Mouse (Mus musculus): ENCODE measurements at regions not wholly inside any gene's neighbourhood (a gene's known extent, or its start where the extent isn't known, plus 50 kb on each side); places are given as distances from the start of the nearest gene placed in this dataset.

- Histone ChIP-seq H3K4me2 (ENCODE audit: low read length) (no peak overlapping the region), H3K36me3 (ENCODE audit: control insufficient read depth, insufficient read depth, low read length) (no peaks in the 10 kb centered on the region), H3K4me1 (ENCODE audit: control insufficient read depth, insufficient read depth, low read depth, low read length) (no peaks in the 10 kb centered on the region), H3K27me3 (replicated peaks; ENCODE audit: control insufficient read depth, insufficient read depth, low read length) (no peaks in the 10 kb centered on the region), H3K9ac (ENCODE audit: low read depth, low read length) (no peak overlapping the region), H3K9me3 (ENCODE audit: control insufficient read depth, low read length) (no peaks in the 10 kb centered on the region), H3K4me3 (ENCODE audit: low read length) (no peak overlapping the region), H3K27ac (ENCODE audit: low read depth, low read length) (no peak overlapping the region)
- 35% methylated on average over 8 of the region's 8 CpGs for WGBS
- no peak for ATAC-seq
Observed at GRCm38 (mm10) chr2:51327081-51327480, 178.2 kb upstream of the Rnd3 start.

GRCm38 (mm10) chr2:51321676-51322075, 172.8 kb upstream of the Rnd3 start:
- H3K4me1 ChIP-seq (ENCODE audit: control insufficient read depth, insufficient read depth, low read depth, low read length), result no peaks in the 10 kb centered on the region
- WGBS, result 76% methylated on average over 5 of the region's 5 CpGs
- peaks cover 3% of the 10 kb centered on the region; the same call in 1 of the 2 replicates for H3K9me3 ChIP-seq (ENCODE audit: control insufficient read depth, low read length)
- H3K9ac ChIP-seq (ENCODE audit: low read depth, low read length), result no peak overlapping the region
- no peak overlapping the region for H3K27ac ChIP-seq (ENCODE audit: low read depth, low read length)
- no peaks in the 10 kb centered on the region for H3K36me3 ChIP-seq (ENCODE audit: control insufficient read depth, insufficient read depth, low read length)
- H3K4me2 ChIP-seq (ENCODE audit: low read length), result no peak overlapping the region
- H3K4me3 ChIP-seq (ENCODE audit: low read length), result no peak overlapping the region
- H3K27me3 ChIP-seq (replicated peaks; ENCODE audit: control insufficient read depth, insufficient read depth, low read length), result no peaks in the 10 kb centered on the region
- ATAC-seq, result no peak

GRCm38 (mm10) chr2:51316452-51316851, 167.5 kb upstream of the Rnd3 start:
- no peak for ATAC-seq
- Histone ChIP-seq H3K4me3 (ENCODE audit: low read length) (no peak overlapping the region), H3K9ac (ENCODE audit: low read depth, low read length) (no peak overlapping the region), H3K9me3 (ENCODE audit: control insufficient read depth, low read length) (peaks cover 3% of the 10 kb centered on the region; the same call in 1 of the 2 replicates), H3K27ac (ENCODE audit: low read depth, low read length) (no peak overlapping the region), H3K4me1 (ENCODE audit: control insufficient read depth, insufficient read depth, low read depth, low read length) (no peaks in the 10 kb centered on the region), H3K27me3 (replicated peaks; ENCODE audit: control insufficient read depth, insufficient read depth, low read length) (no peaks in the 10 kb centered on the region), H3K36me3 (ENCODE audit: control insufficient read depth, insufficient read depth, low read length) (no peaks in the 10 kb centered on the region), H3K4me2 (ENCODE audit: low read length) (no peak overlapping the region)
- WGBS, result 83% methylated on average over 8 of the region's 8 CpGs

- H3K9me3 ChIP-seq (ENCODE audit: control insufficient read depth, low read length), result peaks cover 3% of the 10 kb centered on the region; the same call in 1 of the 2 replicates
- H3K27ac ChIP-seq (ENCODE audit: low read depth, low read length), result no peak overlapping the region
- ATAC-seq, result no peak
- H3K9ac ChIP-seq (ENCODE audit: low read depth, low read length), result no peak overlapping the region
- H3K4me2 ChIP-seq (ENCODE audit: low read length), result no peak overlapping the region
- no peak overlapping the region for H3K4me3 ChIP-seq (ENCODE audit: low read length)
- H3K4me1 ChIP-seq (ENCODE audit: control insufficient read depth, insufficient read depth, low read depth, low read length), result no peaks in the 10 kb centered on the region
- 67% methylated on average over 4 of the region's 4 CpGs for WGBS
- H3K36me3 ChIP-seq (ENCODE audit: control insufficient read depth, insufficient read depth, low read length), result no peaks in the 10 kb centered on the region
- H3K27me3 ChIP-seq (replicated peaks; ENCODE audit: control insufficient read depth, insufficient read depth, low read length), result no peaks in the 10 kb centered on the region
Observed at GRCm38 (mm10) chr2:51313414-51313813, 164.5 kb upstream of the Rnd3 start.

GRCm38 (mm10) chr2:51306257-51306656, 157.3 kb upstream of the Rnd3 start:
- H3K4me1 ChIP-seq (ENCODE audit: control insufficient read depth, insufficient read depth, low read depth, low read length), result no peaks in the 10 kb centered on the region
- ATAC-seq, result no peak
- no peaks in the 10 kb centered on the region for H3K36me3 ChIP-seq (ENCODE audit: control insufficient read depth, insufficient read depth, low read length)
- H3K9me3 ChIP-seq (ENCODE audit: control insufficient read depth, low read length), result no peaks in the 10 kb centered on the region
- 69% methylated on average over 1 of the region's 1 CpGs for WGBS
- H3K4me2 ChIP-seq (ENCODE audit: low read length), result no peak overlapping the region
- no peak overlapping the region for H3K9ac ChIP-seq (ENCODE audit: low read depth, low read length)
- H3K27ac ChIP-seq (ENCODE audit: low read depth, low read length), result no peak overlapping the region
- no peak overlapping the region for H3K4me3 ChIP-seq (ENCODE audit: low read length)
- H3K27me3 ChIP-seq (replicated peaks; ENCODE audit: control insufficient read depth, insufficient read depth, low read length), result no peaks in the 10 kb centered on the region

GRCm38 (mm10) chr2:51305411-51305810, 156.5 kb upstream of the Rnd3 start:
- Histone ChIP-seq H3K27ac (ENCODE audit: low read depth, low read length) (no peak overlapping the region), H3K27me3 (replicated peaks; ENCODE audit: control insufficient read depth, insufficient read depth, low read length) (no peaks in the 10 kb centered on the region), H3K36me3 (ENCODE audit: control insufficient read depth, insufficient read depth, low read length) (no peaks in the 10 kb centered on the region), H3K9ac (ENCODE audit: low read depth, low read length) (no peak overlapping the region), H3K4me2 (ENCODE audit: low read length) (no peak overlapping the region), H3K9me3 (ENCODE audit: control insufficient read depth, low read length) (no peaks in the 10 kb centered on the region), H3K4me3 (ENCODE audit: low read length) (no peak overlapping the region), H3K4me1 (ENCODE audit: control insufficient read depth, insufficient read depth, low read depth, low read length) (no peaks in the 10 kb centered on the region)
- 66% methylated on average over 6 of the region's 6 CpGs for WGBS
- no peak for ATAC-seq

GRCm38 (mm10) chr2:51304694-51305093, 155.8 kb upstream of the Rnd3 start:
- 60% methylated on average over 6 of the region's 6 CpGs for WGBS
- Histone ChIP-seq H3K9me3 (ENCODE audit: control insufficient read depth, low read length) (no peaks in the 10 kb centered on the region), H3K4me2 (ENCODE audit: low read length) (no peak overlapping the region), H3K9ac (ENCODE audit: low read depth, low read length) (no peak overlapping the region), H3K27me3 (replicated peaks; ENCODE audit: control insufficient read depth, insufficient read depth, low read length) (no peaks in the 10 kb centered on the region), H3K4me1 (ENCODE audit: control insufficient read depth, insufficient read depth, low read depth, low read length) (no peaks in the 10 kb centered on the region), H3K36me3 (ENCODE audit: control insufficient read depth, insufficient read depth, low read length) (no peaks in the 10 kb centered on the region), H3K4me3 (ENCODE audit: low read length) (no peak overlapping the region), H3K27ac (ENCODE audit: low read depth, low read length) (no peak overlapping the region)
- no peak for ATAC-seq

GRCm38 (mm10) chr2:51290659-51291260, 141.8 kb upstream of the Rnd3 start:
- H3K36me3 ChIP-seq (ENCODE audit: control insufficient read depth, insufficient read depth, low read length), result no peaks in the 10 kb centered on the region
- 50% methylated on average over 5 of the region's 5 CpGs for WGBS
- H3K27ac ChIP-seq (ENCODE audit: low read depth, low read length), result no peak overlapping the region
- H3K9ac ChIP-seq (ENCODE audit: low read depth, low read length), result no peak overlapping the region
- no peak for ATAC-seq
- no peaks in the 10 kb centered on the region for H3K27me3 ChIP-seq (replicated peaks; ENCODE audit: control insufficient read depth, insufficient read depth, low read length)
- no peak overlapping the region for H3K4me3 ChIP-seq (ENCODE audit: low read length)
- no peaks in the 10 kb centered on the region for H3K4me1 ChIP-seq (ENCODE audit: control insufficient read depth, insufficient read depth, low read depth, low read length)
- no peak overlapping the region for H3K4me2 ChIP-seq (ENCODE audit: low read length)
- H3K9me3 ChIP-seq (ENCODE audit: control insufficient read depth, low read length), result no peaks in the 10 kb centered on the region

GRCm38 (mm10) chr2:51288678-51289077, 139.8 kb upstream of the Rnd3 start:
- Histone ChIP-seq H3K4me1 (ENCODE audit: control insufficient read depth, insufficient read depth, low read depth, low read length) (no peaks in the 10 kb centered on the region; the same call in 1 of the 2 replicates), H3K4me3 (ENCODE audit: low read length) (no peak overlapping the region), H3K36me3 (ENCODE audit: control insufficient read depth, insufficient read depth, low read length) (no peaks in the 10 kb centered on the region), H3K27ac (ENCODE audit: low read depth, low read length) (no peak overlapping the region), H3K9me3 (ENCODE audit: control insufficient read depth, low read length) (no peaks in the 10 kb centered on the region), H3K4me2 (ENCODE audit: low read length) (no peak overlapping the region), H3K9ac (ENCODE audit: low read depth, low read length) (no peak overlapping the region), H3K27me3 (replicated peaks; ENCODE audit: control insufficient read depth, insufficient read depth, low read length) (no peaks in the 10 kb centered on the region)
- 88% methylated on average over 3 of the region's 3 CpGs for WGBS
- ATAC-seq, result no peak

- Histone ChIP-seq H3K9me3 (ENCODE audit: control insufficient read depth, low read length) (no peaks in the 10 kb centered on the region), H3K4me3 (ENCODE audit: low read length) (no peak overlapping the region), H3K27ac (ENCODE audit: low read depth, low read length) (no peak overlapping the region), H3K9ac (ENCODE audit: low read depth, low read length) (no peak overlapping the region), H3K27me3 (replicated peaks; ENCODE audit: control insufficient read depth, insufficient read depth, low read length) (no peaks in the 10 kb centered on the region), H3K36me3 (ENCODE audit: control insufficient read depth, insufficient read depth, low read length) (no peaks in the 10 kb centered on the region), H3K4me2 (ENCODE audit: low read length) (no peak overlapping the region), H3K4me1 (ENCODE audit: control insufficient read depth, insufficient read depth, low read depth, low read length) (no peaks in the 10 kb centered on the region; the same call in 1 of the 2 replicates)
- no peak for ATAC-seq
- WGBS, result 47% methylated on average over 1 of the region's 1 CpGs
Observed at GRCm38 (mm10) chr2:51285632-51286031, 136.7 kb upstream of the Rnd3 start.

Measured in hindbrain, embryonic 16.5 days (tissue).